Mouse (Mus musculus) left cerebral cortex, postnatal 25 days (tissue): ENCODE measurements around the gene Pde11a. TPM values are rescaled to one million over a fixed set of nuclear protein-coding genes. Genes with fewer than 3 reads are reported as not detected.
A peak's percentile ranks its signal among the peaks of the same experiment; 100 is the strongest.

Experiments used
- DNase-seq, 2 experiments: peaks; one replicate each; pipeline ENCODE4 v3.0.0; 2022; ENCODE audit warnings: low spot score in 2 of 2, mixed read lengths in 1 of 2
- intact Hi-C: fragments of 180-260 bp; cut with DNase I; formaldehyde crosslinking; loops from one replicate; pipeline ENCODE4 v1.15.1; 2025
- total RNA-seq, 2 experiments: library from RNA; stranded (reverse); gene quantifications; 2 replicates each; pipeline ENCODE4 v1.2.3; 2021

Gene Pde11a
- total RNA-seq, 2 experiments from 2014 or later: 4.1 to 4.8 TPM

- intact Hi-C loops: loop anchor here (1.0 to 5.0 kb wide), 4 partner anchors 86 to 464 kb away; no protein-coding TSS in a partner anchor
- peak; percentile 60 to 65 for DNase-seq
Observed at GRCm38 (mm10) chr2:76070432-76071306, 267.9 kb downstream of the Pde11a start.

GRCm38 (mm10) chr2:76069238-76069637 lies 269.3 kb downstream of the Pde11a start:
- no peak for DNase-seq
- intact Hi-C loops: no loop called here

GRCm38 (mm10) chr2:76068155-76068554 lies 270.4 kb downstream of the Pde11a start:
- intact Hi-C loops: no loop called here
- DNase-seq: no peak

- intact Hi-C loops: loop anchor here (1.0 kb wide), 1 partner anchor 82 kb away; no protein-coding TSS in a partner anchor
- peak in 1 of 2 experiments; percentile 25 for DNase-seq
Observed at GRCm38 (mm10) chr2:76067144-76067543, 271.4 kb downstream of the Pde11a start.

- intact Hi-C loops: no loop called here
- peak in 1 of 2 experiments; percentile 14 for DNase-seq
Observed at GRCm38 (mm10) chr2:76065292-76065691, 273.3 kb downstream of the Pde11a start.

- intact Hi-C loops: no loop called here
- DNase-seq: peak in 1 of 2 experiments; percentile 20
Observed at GRCm38 (mm10) chr2:76064078-76064477, 274.5 kb downstream of the Pde11a start.

- intact Hi-C loops: no loop called here
- no peak for DNase-seq
Observed at GRCm38 (mm10) chr2:76060207-76060606, 278.4 kb downstream of the Pde11a start.

GRCm38 (mm10) chr2:76059595-76059994 lies 279.0 kb downstream of the Pde11a start:
- intact Hi-C loops: no loop called here
- no peak for DNase-seq

GRCm38 (mm10) chr2:76058661-76059467 lies 279.7 kb downstream of the Pde11a start:
- DNase-seq: no peak
- intact Hi-C loops: no loop called here

GRCm38 (mm10) chr2:76057555-76057954 lies 281.0 kb downstream of the Pde11a start:
- intact Hi-C loops: no loop called here
- DNase-seq: no peak

GRCm38 (mm10) chr2:76053748-76054331 lies 284.7 kb downstream of the Pde11a start:
- intact Hi-C loops: no loop called here
- no peak for DNase-seq

GRCm38 (mm10) chr2:76052897-76053505 lies 285.6 kb downstream of the Pde11a start:
- intact Hi-C loops: no loop called here
- no peak for DNase-seq

- intact Hi-C loops: no loop called here
- DNase-seq: no peak
Observed at GRCm38 (mm10) chr2:76051385-76051784, 287.2 kb downstream of the Pde11a start.

GRCm38 (mm10) chr2:76050911-76051310 lies 287.7 kb downstream of the Pde11a start:
- no peak for DNase-seq
- intact Hi-C loops: no loop called here

- intact Hi-C loops: no loop called here
- DNase-seq: no peak
Observed at GRCm38 (mm10) chr2:76050092-76050491, 288.5 kb downstream of the Pde11a start.

GRCm38 (mm10) chr2:76049529-76049928 lies 289.0 kb downstream of the Pde11a start:
- no peak for DNase-seq
- intact Hi-C loops: no loop called here

GRCm38 (mm10) chr2:76047740-76048139 lies 290.8 kb downstream of the Pde11a start:
- no peak for DNase-seq
- intact Hi-C loops: no loop called here

GRCm38 (mm10) chr2:76042210-76042609 lies 296.4 kb downstream of the Pde11a start:
- no peak for DNase-seq
- intact Hi-C loops: no loop called here

- no peak for DNase-seq
- intact Hi-C loops: no loop called here
Observed at GRCm38 (mm10) chr2:76040116-76040515, 298.5 kb downstream of the Pde11a start.

- DNase-seq: peak; percentile 72 to 94
- intact Hi-C loops: no loop called here
Observed at GRCm38 (mm10) chr2:76030080-76030479, 308.5 kb downstream of the Pde11a start.
